Mouse (Mus musculus) c-Kit-positive CD71-negative TER-119-negative erythroid progenitor cells, embryonic 14.5 days (primary cell): ENCODE measurements at regions not wholly inside any gene's neighbourhood (a gene's known extent, or its start where the extent isn't known, plus 50 kb on each side); places are given as distances from the start of the nearest gene placed in this dataset.

Experiments
- DNase-seq: peaks from one replicate; pipeline ENCODE4 v3.0.0-alpha.2; 2013; ENCODE audit warnings: low read depth

DNA sequence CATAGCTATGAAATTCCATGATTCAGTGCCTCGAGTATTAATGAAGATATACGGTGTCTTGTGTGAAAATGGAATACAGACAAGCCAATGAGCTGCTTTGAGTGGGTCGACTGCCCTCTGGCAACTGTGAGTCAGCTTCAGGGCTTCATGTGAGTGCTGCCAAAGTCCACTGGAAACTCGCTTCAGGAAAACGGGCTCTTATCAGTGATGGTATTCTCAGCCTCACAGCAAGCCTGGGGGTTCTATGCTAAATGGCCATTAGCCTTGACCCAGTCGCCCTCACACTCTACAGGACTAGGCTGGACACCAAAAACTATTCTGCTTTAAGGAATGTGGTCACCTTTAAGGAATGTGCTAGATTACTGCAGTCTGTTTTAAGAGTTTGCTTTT is 477.8 kb downstream of the Efnb2 start:
- no peak for DNase-seq

DNA sequence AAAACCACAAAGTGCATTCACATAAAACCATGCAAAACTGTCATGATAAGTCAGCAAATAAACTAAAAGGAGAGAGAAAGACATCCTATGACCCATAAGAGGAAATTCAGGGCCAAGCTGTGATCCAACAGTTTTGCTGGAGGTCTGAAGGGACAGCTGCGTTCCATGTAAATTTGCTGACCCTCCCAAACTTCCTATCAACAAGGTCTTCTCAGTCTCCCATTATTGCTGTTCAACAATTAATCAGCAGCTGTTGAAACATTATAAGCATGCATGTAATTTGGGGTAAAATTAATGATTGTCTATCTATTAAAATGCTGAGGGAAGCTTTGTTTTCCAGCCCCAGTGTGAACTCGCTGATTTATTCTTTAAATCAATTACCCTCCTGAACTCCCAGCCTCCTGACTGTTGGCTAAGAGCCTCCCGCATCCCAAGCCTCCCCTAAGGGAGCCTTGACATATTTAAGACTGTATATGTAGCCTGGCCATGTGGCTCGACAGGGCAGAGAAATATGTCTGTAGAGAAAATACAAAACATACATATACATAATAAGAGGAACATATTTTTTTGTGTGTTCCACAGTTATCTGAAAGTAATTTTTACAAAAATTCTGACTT is 478.3 kb downstream of the Efnb2 start:
- DNase-seq = no peak

DNA sequence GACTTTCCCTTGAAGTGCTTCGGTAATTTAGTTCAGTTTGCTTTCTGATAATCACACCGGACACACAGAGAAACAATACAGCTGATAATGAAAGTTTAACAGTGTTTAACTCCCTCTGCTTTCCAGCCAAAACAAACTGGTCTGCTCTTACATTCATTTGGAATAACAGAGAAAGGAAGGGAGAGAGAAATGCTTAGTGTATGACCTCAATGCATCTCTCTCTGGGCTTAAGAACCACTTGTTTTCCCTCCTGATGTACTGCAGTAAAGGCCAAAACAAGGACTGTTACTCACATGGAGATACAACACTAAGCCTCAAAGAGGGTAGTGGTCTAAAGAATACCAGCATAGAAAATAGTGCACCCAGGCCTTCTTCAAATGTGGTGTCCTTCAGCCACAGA is 478.9 kb downstream of the Efnb2 start:
- DNase-seq = no peak

DNA sequence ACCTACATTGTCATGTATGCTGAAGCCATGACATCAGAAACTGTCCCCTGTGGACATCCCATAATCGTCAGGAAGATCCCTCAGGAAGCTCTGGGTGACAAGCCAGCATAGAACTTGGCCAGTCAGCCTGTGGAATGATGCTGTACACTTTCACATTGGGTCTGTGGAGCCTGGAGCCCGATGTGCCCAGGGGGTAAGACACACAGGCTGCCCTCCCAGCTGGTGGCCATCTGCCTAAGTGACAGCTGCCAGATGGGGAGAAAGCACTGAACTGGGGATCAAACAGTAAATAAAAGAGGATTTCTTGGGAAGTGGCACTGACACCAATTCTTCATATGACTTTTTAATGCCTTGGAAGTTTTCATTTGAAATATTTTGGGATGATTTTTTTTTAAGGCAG is 486.8 kb downstream of the Efnb2 start:
- DNase-seq = no peak

DNA sequence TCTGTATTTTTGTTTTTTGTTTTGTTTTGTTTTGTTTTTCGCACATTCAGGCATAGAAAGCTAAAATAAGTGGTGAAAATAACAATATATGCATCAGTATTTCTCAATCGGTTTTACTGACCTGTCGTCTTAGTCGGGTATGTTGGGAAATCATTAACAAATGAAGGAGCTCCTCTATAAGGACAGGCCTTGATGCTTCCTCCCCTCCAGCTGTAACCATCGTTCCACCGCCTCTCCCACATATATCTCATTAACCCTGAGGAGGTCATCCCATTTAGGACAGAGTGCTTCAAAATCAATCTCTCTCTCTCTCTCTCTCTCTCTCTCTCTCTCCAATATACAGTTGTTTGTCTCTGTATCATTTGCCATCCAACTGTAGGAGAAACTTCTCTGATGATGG is 492.4 kb downstream of the Efnb2 start:
- DNase-seq = no peak

DNA sequence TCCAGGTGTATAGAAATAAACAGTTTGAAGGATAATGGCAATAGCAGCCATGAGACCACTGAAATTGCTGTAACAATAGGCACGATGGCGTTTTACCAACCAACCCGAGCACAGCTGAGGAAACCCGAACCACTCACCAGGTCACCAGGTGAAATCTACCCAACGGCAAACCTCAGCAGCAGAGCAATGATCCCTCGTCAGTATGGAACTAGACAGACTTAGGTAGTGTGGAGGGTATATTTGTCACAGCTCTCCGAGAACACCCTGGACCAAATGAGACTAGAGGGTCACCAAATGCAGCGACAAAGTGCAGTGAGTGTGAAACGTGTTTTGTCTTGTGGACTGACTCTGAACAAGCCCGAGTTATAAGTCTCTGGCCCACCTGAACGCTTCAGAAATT is 492.8 kb downstream of the Efnb2 start:
- no peak for DNase-seq

DNA sequence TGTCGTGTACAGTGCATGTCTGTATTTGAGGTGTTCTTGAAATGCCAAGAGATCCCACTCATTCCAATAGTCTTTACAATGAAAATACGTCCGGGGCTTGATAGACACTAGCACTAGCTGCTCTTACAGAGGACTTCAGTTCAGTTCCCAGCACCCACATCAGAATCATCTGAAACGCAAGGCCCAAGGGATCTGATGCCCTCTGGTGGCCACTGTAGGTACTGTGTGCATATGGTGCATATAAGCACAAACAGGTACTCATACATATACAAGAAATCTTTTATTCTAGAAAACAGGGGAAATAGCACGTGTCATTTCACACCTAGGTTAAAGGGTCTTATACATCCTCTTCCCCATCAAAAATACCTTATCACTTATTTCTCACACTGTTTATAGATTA is 513.5 kb downstream of the Efnb2 start:
- no peak for DNase-seq

DNA sequence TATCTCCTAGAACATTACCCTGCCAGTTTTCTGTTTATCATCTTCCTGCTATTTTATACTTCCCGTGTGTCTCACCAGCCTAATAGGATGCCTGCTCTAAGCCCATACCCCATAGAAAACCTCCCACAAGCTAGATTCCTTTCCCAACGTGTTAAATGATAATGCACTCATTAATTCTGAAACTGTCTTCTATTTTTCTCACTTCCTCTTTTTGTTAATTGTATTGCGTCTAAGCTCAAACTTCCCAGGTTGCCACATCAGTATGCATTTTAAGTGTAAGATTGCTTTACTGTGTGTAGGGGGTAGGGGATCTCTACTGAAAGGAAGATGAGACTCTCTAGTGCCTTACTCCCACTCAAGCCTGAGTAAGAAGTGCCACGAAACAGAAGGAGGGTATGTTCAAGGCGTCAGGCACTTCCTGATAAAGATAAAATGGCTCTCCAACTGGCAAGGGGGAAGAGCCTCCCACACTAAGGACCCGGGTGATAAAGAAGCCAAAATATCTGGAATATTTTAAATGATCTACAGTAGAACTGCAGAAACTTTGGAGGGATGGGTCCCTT is 518.0 kb downstream of the Efnb2 start:
- DNase-seq = peak; percentile 3

DNA sequence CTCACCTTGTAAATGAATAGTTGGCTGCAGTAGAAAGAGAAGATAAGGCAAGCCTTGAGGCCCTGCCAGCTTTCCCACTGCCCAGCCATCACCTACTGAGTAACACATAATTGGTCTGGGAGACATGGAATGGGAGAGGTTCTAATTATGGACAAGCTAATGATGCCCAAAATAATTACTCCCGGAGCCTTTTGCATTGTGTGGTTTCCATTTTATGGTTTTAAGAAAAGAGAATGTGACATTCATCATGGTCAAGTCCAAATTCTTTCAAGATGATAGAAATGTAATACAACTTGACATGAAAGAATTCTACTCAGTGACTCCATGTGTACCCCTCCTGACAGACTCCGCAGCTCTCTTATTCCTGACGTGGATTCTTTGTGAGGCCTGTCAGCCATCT is 518.6 kb downstream of the Efnb2 start:
- DNase-seq = no peak

DNA sequence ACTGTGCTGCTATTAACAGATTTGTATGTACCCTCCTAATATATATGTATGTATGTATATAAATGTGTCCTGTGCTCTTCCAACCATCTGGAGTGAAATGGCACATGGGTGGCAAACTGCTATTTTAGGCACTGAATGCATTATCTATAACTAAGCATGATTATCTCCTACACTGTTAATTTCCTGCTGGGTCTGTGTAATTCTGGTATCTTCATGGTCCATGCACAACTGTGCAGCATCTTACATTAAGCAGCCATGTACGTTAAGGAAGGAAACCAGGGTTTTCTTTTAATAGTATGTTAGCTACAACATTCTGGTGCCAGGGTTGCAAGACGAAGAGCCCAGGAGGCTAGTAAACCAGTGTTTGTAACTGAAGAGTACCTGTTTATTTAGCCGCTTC is 521.3 kb downstream of the Efnb2 start:
- DNase-seq = no peak

DNA sequence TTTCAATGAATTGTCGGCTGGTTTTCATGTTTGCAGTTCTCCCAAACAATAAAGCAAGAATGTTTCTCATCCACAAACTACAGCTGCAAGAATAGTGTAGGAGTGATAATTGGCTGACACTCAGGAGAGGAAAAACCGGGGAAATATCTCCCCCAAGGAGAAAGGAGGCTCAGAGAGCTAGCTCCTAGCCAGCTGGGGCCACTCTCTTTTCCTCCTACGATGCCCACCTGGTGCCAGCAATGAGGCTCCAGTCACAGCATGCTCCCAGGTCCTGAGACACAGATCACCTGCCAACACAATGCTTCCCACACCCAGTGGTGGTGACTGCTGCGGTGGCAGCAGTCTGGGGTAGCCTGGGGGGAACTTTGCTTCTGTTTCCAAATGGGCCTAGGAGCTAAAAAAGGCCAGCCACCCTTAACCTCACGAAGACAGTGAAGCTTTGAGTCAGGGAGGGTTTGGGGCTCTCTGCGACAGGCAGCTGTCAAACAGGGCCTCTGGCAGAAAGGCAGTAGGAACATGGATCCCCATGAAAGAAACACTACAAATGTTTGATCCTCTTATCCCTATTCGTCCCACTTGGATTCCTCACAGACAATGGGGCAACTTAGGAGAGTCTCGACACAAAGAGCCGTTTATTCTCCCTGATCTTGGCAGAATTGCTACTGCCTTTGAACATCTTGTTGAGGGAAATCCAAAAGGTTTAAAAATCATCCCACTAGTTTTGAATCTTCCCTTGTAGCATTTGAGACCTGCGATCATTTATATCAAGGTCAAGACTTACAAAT is 527.8 kb downstream of the Efnb2 start:
- DNase-seq = no peak

DNA sequence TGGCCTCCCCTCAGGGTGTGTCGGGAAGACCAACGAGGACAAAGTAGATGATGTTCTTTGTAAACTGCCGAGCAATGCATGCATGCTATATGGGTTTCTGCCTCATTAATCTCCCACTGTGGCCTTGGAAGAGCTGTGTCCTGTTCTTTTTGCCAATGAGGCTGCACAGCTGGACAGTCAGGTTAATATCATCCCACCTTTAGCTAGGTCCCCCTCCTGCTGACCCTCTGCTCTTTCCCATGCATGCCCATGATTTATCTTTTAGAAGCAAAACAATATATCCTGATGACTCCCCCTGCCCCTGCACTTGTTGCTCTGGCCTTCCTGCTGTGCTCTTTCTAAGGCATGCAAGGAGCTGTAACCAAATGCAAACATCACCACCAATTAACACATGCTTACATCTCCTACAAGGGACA is 529.1 kb downstream of the Efnb2 start:
- DNase-seq = no peak

DNA sequence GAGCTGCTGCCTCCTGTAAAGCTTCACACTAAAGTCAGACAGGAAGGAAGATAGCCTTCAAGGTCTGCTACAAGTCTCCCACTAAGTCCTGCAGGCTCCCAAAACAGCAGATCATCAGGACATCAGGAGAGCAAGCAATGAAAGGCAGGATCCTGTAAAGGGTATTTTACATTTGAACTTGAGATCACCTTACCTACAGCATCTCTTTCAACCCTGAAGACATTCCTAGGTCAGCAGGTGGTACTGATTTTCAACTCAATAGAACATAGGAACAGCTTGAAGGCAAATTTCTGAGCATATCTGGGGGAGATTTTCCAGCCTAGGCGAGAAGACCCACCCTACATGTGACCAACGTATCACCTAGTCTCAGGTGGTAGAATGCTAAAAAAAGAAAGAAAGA is 530.2 kb downstream of the Efnb2 start:
- DNase-seq = no peak

DNA sequence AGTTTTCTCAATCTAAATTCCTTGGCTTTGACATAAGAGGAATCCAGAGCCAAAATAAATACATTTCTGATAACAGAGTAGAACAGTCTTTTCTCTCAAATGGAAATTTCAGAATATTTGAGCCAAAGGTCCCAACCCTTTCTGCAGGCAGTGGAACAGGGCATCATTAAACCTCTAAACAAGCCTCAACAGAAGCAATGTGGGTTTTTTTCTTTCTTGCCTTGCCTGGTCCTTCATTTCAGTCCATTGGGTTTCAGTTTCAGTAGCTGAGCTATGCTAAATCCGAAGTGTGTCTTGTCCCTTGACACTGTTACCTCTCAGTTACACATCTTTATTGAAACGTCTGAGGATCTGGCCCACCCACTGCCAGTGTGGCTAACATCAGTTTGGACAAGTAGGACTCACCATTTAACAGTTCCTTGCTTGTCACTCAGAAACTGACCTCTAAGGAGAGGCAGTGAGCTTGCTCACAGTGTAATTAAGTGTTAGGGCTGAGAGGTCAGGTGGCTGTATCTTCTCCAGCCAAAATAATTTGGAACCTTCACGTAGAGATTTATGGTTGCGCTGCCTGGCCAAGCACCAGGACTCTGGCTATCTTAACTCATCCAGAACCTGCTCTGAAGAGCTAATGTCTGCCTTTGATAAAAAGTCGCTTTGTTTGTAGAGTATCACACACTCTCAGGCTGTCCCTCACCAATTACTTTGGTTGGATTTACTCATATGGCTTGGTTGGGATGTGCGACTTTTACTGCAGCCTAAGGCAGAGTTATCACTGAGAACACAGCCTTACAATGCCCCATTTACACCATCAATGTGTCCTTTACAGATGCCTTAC is 545.2 kb downstream of the Efnb2 start:
- DNase-seq = no peak

DNA sequence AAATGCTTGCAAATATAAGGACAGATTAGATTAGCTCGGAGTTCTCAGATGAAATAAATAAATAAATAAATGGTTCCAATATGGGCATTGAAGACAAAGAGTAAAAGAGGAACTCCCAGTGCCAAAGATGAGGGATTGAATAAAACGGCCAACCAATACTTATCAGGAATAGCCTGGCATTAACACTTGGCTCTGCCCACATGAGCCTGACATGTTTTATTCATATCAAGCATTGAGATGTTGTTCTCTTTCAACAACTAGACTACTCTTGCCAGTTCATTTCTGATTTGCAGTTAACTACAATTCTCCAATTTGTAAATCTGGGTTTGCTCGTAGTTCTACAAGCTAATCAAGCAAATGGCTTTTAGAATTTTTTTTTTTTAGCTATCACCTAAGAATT is 546.4 kb downstream of the Efnb2 start:
- no peak for DNase-seq

DNA sequence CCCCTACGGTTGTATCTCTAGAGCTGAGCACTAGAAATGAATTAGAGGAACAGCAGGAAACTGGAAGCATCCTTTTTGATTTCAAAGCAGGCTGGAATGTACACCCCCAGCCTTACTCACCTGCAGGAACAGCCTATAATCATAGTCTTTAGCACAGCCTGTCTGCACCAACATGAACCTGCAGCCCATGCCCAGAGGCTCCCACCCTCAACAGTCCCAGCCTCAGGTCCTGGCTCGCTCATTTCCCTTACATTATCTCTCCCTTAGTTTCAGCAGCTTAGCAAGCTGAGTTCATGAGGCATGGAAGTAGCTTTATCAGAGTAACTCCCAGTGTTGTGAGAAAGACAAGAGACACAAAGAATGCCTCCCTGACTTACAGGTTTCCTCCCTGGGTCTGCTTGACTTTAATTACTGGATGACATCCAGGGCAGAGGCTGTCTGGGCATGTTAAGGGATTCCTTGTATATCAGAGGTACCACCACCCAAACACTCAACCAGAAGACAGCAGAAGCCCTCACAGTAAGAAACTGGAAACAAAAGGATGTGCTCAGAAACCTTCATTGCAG is 551.2 kb downstream of the Efnb2 start:
- DNase-seq = no peak

DNA sequence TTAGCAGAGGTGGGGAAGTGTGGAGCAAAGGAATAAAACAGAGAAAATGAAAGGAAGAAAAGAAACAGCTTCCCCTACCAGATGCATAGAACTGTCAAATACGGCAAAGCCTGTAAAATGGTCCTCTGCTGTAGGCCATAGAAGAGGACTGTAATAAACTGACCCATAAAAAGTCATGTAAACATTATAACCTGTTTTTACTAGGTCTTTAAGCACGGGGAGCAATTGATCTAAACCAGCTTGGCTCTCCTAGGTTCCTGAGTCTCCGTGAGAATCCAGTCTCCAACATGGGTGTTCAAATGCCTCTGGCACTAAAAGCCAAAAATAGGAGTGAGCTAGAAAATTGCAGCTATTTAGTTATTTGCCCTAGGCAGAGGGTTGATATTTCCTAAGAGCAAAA is 557.5 kb downstream of the Efnb2 start:
- no peak for DNase-seq

DNA sequence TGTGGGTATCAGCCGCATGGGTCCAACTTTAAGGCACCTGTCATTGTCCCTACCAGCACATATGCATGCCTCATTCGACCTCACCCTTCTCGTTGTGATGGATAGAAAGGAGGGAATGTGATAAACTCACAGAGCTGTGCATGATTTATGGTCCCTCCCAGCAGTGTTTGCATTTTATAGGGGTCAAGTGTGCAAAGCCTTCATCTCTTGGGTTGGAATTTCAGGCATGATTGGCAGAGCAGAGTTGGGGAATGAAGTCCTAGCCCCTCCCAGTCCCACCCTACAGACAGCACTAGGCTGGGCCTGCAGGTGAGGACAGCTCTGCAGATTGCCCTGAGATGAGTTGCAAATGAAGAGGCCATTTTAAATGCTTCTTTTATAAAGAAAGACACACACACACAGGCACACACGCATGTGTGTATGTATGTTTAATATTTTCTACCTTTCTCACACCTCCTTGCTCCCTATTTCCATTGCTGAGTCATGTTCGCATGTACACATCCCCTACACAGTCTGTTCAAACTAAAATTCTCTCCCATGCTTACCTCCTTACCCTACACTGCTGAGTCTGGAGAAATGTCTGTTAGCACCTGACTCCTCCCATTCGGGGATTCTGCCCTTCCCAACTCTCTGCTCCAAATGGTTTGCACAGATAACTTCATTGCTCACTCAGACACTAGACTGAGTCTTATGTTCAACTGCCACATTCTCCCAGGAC is 558.9 kb downstream of the Efnb2 start:
- DNase-seq = no peak

DNA sequence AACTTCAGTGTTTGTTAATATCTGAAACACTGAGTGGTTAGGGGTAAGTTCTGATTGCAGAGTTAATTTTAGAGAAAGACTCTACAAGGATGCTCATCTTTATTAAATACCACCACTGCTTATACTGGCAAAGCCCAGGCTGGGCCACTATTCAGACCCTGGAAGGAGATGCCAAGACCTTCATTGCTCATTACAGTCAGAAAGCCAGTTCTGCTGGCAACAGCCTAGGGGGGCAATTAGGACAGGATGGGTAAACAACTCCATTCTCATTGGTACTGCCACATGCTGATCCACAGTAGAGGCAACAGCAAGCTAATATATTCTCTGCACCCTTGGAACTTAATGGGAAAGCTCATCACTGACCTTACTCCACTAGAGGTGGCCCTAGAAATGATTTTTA is 568.5 kb downstream of the Efnb2 start:
- no peak for DNase-seq

DNA sequence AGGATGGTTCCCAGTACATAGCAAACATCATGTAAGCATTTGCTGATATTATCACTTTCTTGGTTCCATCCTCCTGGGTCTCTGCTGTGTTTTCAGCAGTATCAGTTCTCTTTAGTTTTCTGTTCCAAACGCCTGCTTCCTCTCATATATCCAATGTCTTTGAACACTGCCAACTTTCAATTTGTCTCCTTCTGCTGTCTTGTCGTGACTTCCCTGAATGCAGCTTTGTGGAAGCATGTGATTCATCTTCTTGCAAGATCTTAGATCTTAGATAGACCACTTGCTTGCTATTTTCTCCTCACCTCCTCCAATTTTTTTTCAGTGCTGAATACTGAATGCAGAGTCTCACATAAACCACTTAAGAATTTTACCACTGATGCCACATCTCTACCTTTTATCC is 576.4 kb downstream of the Efnb2 start:
- no peak for DNase-seq

DNA sequence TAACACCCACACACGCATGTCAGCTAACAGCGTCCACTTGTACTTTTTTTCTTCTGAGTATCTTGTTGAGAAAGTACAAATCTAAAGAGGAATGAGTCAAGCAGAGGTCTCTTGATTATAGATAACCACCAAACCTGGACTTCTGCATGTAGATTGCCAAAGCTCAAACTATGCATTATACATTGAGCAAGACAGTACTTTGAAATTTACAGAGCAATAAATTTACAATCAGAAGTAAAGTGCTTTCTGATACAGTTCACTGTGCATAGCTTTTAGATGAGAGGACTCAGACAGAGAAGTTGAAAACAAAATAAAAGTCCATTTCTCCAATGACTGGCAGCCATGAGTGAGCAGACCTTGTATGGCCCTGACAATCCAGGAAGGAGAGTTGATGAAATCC is 597.0 kb downstream of the Efnb2 start:
- no peak for DNase-seq
